Mouse (Mus musculus) erythroblast, embryonic 14.5 days (primary cell): Measurements from ENCODE around the gene Fbxw4.

Source experiments
- GATA1 ChIP-seq: IDR thresholded peaks from 2 replicates; pipeline ENCODE4 v1.6.1; 2012; ENCODE audit warnings: low read length, inconsistent platforms, mixed read lengths
- TAL1 ChIP-seq: IDR thresholded peaks from 3 replicates; pipeline ENCODE4 v1.6.1; 2012; ENCODE audit warnings: low read length, inconsistent platforms, mixed read lengths

GRCm38 (mm10) chr19:45606701-45607100 is 53.4 kb downstream of the Fbxw4 start:
- no peak for TF ChIP-seq GATA1
- TF ChIP-seq TAL1, result no peak
